Mouse (Mus musculus) C2C12 (cell line): ENCODE results near the gene 2410004B18Rik. TPM values are rescaled to one million over a fixed set of nuclear protein-coding genes. Genes with fewer than 3 reads are reported as not detected.
"Not testable (repeated sequence)": the region's sequence is repeated elsewhere in the genome, so short reads cannot be mapped to it uniquely, and the experiment has no call there.

ENCODE experiments used
- H3K27me3 ChIP-seq: one replicate; pipeline ENCODE4 v1.6.1; 2011; ENCODE audit not compliant: control insufficient read depth, insufficient read depth, insufficient read length
- H3K36me3 ChIP-seq: one replicate; pipeline ENCODE4 v1.6.1; 2011; ENCODE audit not compliant: control insufficient read depth, insufficient read depth
- H3K4me3 ChIP-seq: one replicate; pipeline ENCODE4 v1.5.1; 2011; ENCODE audit warnings: mild to moderate bottlenecking, control low read depth; ENCODE audit not compliant: poor library complexity, insufficient read depth, severe bottlenecking
- H3K79me2 ChIP-seq: one replicate; pipeline ENCODE4 v1.6.1; 2011; ENCODE audit not compliant: control insufficient read depth, insufficient read depth
- H3K79me3 ChIP-seq: one replicate; pipeline ENCODE4 v1.6.1; 2011; ENCODE audit warnings: low read depth, control low read depth
- H3ac ChIP-seq: one replicate; pipeline ENCODE3; 2011; ENCODE audit warnings: low read depth; ENCODE audit not compliant: control insufficient read depth, insufficient read length
- CEBPB ChIP-seq: IDR thresholded peaks from one replicate; pipeline ENCODE4 v1.6.1; 2011; ENCODE audit warnings: low read depth, mild to moderate bottlenecking, control low read depth, moderate library complexity
- CTCF ChIP-seq: IDR thresholded peaks from one replicate; pipeline ENCODE4 v1.5.1; 2011; ENCODE audit not compliant: control insufficient read depth, insufficient read depth, insufficient read length
- FOSL1 ChIP-seq: IDR thresholded peaks from one replicate; pipeline ENCODE4 v1.8.0; 2011; ENCODE audit warnings: mild to moderate bottlenecking, low read length; ENCODE audit not compliant: poor library complexity, insufficient read depth, severe bottlenecking
- MAX ChIP-seq: IDR thresholded peaks from one replicate; pipeline ENCODE4 v1.6.1; 2011; ENCODE audit warnings: mild to moderate bottlenecking, control low read depth
- MYOD1 ChIP-seq: IDR thresholded peaks from one replicate; pipeline ENCODE4 v1.6.1; 2011; ENCODE audit warnings: low read depth; ENCODE audit not compliant: control insufficient read depth, insufficient read length
- MYOG ChIP-seq: IDR thresholded peaks from one replicate; pipeline ENCODE4 v1.6.1; 2011; ENCODE audit not compliant: control insufficient read depth, insufficient read length; ENCODE audit errors: extremely low read depth
- USF1 ChIP-seq: IDR thresholded peaks from one replicate; pipeline ENCODE4 v1.6.1; 2011; ENCODE audit warnings: low read depth, mild to moderate bottlenecking, control low read depth, moderate library complexity
- polyA plus RNA-seq: library from polyadenylated mRNA; unstranded; fragments of >200 nt; fragmentation: generic; extraction: Trizol; gene quantifications from one replicate; pipeline ENCODE4 v1.2.1, GENCODE M21; 2012; ENCODE audit warnings: missing spikeins

The 2410004B18Rik gene
- polyA plus RNA-seq, 1 experiment = 22.9 TPM

DNA sequence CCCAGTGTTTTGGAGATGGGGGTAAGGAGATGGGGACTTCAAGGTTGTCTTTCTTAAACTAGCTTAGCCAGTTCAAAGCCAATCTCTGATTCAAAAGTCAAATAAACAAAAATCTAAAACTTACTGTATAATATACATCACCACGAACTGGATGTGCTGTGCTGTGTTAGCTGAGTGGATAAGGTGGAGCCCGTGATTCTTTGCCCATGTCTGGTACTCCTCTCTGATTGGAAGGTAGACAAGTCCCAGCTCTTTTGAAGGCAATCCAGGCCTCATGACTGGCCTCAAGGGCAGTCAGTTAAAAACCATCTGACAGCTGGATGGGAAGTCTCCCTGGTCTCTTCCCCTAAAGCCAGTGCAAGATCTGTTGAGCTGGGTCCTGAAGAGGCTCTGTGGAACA, 15.6 kb downstream of the 2410004B18Rik start:
- no peaks in the 10 kb centered on the region for H3K79me2 ChIP-seq
- H3K4me3 ChIP-seq = no peak overlapping the region
- H3K79me3 ChIP-seq = no peaks in the 10 kb centered on the region
- no peaks in the 10 kb centered on the region for H3K27me3 ChIP-seq
- TF ChIP-seq MYOD1 (no peak), FOSL1 (no peak), USF1 (no peak), CTCF (no peak)
- no peaks in the 10 kb centered on the region for H3K36me3 ChIP-seq
- H3ac ChIP-seq = no peak overlapping the region

DNA sequence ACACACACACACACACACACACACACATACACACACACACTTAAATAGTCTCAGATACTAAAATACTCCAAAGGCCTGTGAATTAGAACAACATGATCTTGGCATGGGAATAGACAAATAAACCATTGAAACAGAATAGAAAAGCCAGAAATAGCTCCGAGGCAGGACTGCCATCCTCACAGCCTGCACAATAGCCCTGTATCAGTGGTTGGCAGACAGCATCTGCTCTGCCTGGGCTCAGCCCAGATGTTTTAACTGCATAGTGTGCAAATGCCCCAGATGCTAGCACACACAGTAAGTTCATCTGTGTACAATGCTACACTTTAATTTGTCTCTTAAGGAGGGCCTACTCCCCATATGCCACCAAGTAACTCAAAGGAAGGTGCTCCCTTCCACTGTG, 22.0 kb downstream of the 2410004B18Rik start:
- Histone ChIP-seq H3K79me3 (no peaks in the 10 kb centered on the region), H3K27me3 (no peaks in the 10 kb centered on the region), H3K4me3 (no peak overlapping the region), H3ac (no peak overlapping the region), H3K36me3 (no peaks in the 10 kb centered on the region), H3K79me2 (no peaks in the 10 kb centered on the region)
- TF ChIP-seq MYOG (no peak), MAX (no peak), USF1 (no peak)

GRCm38 (mm10) chr3:145962411-145962810, 24.6 kb downstream of the 2410004B18Rik start:
- TF ChIP-seq MYOG (no peak), MYOD1 (no peak), CEBPB (no peak), USF1 (no peak), FOSL1 (no peak), CTCF (no peak), MAX (no peak)
- no peaks in the 10 kb centered on the region for H3K79me2 ChIP-seq
- no peaks in the 10 kb centered on the region for H3K27me3 ChIP-seq
- no peak overlapping the region for H3K4me3 ChIP-seq
- no peaks in the 10 kb centered on the region for H3K79me3 ChIP-seq
- H3ac ChIP-seq = no peak overlapping the region
- no peaks in the 10 kb centered on the region for H3K36me3 ChIP-seq

DNA sequence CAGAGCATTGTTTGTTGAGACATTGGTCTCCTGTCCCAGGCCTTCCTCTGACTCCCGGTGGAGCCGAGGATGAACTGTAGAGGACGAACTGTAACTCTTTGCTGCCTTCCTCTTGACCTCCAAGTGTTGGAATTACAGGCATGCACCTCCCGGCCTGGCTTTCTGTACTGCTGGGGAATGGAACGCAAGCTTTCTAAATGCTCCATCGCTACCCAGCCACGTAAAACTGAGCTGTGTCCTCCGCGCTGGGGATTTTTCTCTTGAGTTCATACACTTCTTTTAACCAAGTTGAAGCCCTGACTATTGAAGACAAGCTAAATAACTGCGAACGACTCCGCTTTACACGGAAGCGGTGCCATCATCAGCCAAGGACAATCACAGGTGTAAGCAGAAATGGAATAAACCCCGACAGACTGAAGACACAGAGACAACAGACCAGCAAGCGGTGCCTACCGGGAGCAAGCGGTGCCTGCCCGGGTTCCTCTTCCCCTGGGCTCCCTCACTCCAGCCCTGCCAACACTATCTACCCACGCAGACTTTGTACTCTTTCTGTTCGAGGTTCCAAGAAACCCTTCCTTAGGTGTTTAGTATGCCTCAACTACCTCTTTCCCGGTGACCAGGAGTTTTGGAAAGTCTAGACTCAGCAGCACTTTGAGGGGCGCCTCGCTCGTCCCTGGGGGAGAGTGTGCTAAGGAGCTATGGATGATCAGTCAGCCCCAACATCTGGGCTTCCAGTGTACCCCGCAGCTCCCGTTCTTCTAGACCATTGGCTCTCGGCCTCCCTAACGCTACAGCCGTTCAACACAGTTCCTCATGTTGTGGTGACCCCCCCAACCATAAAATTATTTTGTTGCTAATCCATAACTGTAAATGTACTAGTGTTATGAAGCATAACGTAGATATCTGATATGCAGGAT, 25.5 kb downstream of the 2410004B18Rik start:
- Histone ChIP-seq H3ac (no peak overlapping the region), H3K79me2 (no peaks in the 10 kb centered on the region), H3K27me3 (no peaks in the 10 kb centered on the region), H3K4me3 (no peak overlapping the region), H3K36me3 (no peaks in the 10 kb centered on the region), H3K79me3 (no peaks in the 10 kb centered on the region)
- TF ChIP-seq MAX (no peak), CTCF (no peak), USF1 (no peak), CEBPB (no peak), MYOD1 (no peak), MYOG (no peak), FOSL1 (no peak)

- TF ChIP-seq USF1 (no peak), MYOG (no peak), MAX (no peak), MYOD1 (no peak), CEBPB (no peak), FOSL1 (no peak), CTCF (no peak)
- Histone ChIP-seq H3ac (no peak overlapping the region), H3K27me3 (no peaks in the 10 kb centered on the region), H3K36me3 (no peaks in the 10 kb centered on the region), H3K4me3 (no peak overlapping the region), H3K79me3 (no peaks in the 10 kb centered on the region), H3K79me2 (no peaks in the 10 kb centered on the region)
Measured at GRCm38 (mm10) chr3:145964018-145964387, 26.2 kb downstream of the 2410004B18Rik start.

DNA sequence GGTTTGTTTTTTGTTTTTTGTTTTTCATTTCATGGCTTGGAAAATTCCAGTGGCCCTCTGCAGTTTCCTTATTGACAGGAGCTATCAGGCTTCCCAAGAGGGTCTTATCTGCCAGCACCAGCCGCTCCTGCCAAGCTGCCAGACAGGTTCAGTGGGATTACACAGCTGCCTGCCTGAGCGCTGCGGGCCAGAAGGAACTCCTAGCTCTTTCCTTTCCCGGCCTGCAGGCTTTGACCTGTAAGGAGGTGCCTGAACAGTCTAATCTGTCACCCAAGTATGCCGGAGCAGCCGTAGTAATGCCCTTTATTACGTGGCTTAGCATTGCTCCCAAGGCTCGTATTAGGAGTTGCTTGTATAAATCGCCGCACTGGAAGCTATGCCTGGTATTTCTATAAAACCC, 26.7 kb downstream of the 2410004B18Rik start:
- Histone ChIP-seq H3K79me2 (no peaks in the 10 kb centered on the region), H3K36me3 (no peaks in the 10 kb centered on the region), H3K27me3 (no peaks in the 10 kb centered on the region), H3ac (no peak overlapping the region), H3K4me3 (no peak overlapping the region), H3K79me3 (no peaks in the 10 kb centered on the region)
- TF ChIP-seq MAX (no peak), FOSL1 (no peak), CEBPB (no peak), USF1 (no peak), MYOG (no peak), MYOD1 (no peak), CTCF (no peak)

DNA sequence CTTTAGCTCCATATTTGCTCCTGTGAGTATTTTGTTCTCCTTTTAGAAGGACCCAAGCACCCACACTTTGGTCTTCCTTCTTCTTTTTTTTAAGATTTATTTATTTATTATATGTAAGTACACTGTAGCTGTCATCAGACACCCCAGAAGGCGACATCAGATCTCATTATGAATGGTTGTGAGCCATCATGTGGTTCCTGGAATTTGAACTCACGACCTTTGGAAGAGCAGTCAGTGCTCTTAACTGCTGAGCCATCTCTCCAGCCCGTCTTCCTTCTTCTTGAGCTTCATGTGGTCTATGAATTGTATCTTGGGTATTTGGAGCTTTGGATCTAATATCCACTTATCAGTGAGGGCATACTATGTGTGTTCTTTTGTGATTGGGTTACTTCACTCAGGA, 27.8 kb downstream of the 2410004B18Rik start:
- not testable (repeated sequence) for H3K27me3 ChIP-seq, H3K79me3 ChIP-seq, H3K4me3 ChIP-seq, H3K36me3 ChIP-seq, H3ac ChIP-seq, H3K79me2 ChIP-seq
